Mouse (Mus musculus): ENCODE measurements around the gene Dnajc2.
A peak's percentile ranks its signal among the peaks of the same experiment; 100 is the strongest.

Dnajc2 gene

GRCm38 (mm10) chr5:21785053-21785452 is at the start of gene Dnajc2, which contains the start of gene Psmc2:
TSS of gene Dnajc2 (minus strand) at chr5:21785251.
TSS of gene Psmc2 (plus strand) at chr5:21785283.
- DNase-seq (ENCODE audit: extremely low read depth, low read depth), result peak; percentile 90

GRCm38 (mm10) chr5:21831761-21832160 is 46.7 kb upstream of the Dnajc2 start:
- DNase-seq (ENCODE audit: extremely low read depth, low read depth), result no peak

DNA sequence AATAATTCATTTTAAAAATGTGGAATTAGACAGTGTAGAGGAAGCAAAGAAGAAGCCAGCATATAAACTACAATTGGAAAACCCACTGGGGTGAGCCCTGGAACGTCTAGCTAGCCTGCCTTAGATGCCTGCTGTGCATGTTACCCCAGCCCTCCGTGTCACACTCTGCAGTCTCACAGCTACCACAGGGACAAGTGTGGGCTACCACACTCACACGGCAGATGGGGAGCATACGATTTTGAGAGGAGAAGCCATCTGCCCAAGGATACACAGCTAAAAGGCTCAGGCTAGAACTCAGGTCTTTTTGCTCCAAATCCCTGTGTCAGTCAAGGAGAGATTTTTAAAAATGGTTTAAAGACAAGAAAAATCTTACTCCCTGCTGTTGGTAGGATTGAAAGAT is 43.8 kb upstream of the Dnajc2 start:
- DNase-seq (ENCODE audit: extremely low read depth, low read depth), result no peak

- no peak for DNase-seq (ENCODE audit: extremely low read depth, low read depth)
Measured at GRCm38 (mm10) chr5:21827643-21828042, 42.6 kb upstream of the Dnajc2 start.

- no peak for DNase-seq (ENCODE audit: extremely low read depth, low read depth)
Measured at GRCm38 (mm10) chr5:21826370-21826769, 41.3 kb upstream of the Dnajc2 start.

- DNase-seq (ENCODE audit: extremely low read depth, low read depth), result peak; percentile 61
Measured at GRCm38 (mm10) chr5:21813994-21814393, 28.9 kb upstream of the Dnajc2 start.

DNA sequence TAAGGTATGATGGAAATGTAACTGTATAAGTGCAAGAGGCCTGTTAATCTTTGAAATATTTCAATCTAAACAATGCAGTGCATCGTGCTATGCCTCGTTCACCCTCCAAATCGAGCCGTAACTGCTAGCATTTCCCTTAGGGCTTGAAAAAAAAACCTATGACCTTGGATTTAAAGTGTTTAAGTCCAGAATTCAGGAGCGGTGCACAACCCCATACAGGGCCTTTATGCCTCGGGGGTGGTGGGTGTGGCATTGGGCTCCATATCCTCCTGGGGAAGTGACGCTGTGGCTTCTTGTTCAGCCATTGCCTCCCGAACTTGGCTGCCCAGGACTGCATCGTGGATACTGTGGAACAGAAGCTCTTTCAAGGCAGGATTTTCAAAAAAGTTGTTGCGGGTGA is 25.9 kb upstream of the Dnajc2 start:
- DNase-seq (ENCODE audit: extremely low read depth, low read depth), result no peak

DNA sequence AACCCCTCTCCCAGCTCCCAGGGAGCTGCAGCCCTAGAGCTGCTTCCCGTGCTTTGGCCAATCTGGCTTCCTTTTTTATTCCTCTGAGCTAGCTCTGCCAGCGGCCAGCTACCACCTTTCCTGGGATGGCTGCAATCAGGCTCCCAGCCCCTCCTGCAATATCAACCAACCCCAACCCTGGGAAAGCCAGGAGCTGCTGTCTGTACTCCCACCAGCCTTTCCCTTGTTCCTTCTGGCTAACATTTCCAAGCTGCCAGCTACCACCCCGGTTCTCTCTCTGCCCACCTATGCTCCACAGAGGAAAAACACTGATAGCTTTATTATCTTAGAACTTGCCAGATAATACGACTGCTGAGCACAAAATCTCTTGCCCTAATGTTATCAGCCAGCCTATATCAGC is 19.8 kb upstream of the Dnajc2 start:
- DNase-seq (ENCODE audit: extremely low read depth, low read depth), result no peak

DNA sequence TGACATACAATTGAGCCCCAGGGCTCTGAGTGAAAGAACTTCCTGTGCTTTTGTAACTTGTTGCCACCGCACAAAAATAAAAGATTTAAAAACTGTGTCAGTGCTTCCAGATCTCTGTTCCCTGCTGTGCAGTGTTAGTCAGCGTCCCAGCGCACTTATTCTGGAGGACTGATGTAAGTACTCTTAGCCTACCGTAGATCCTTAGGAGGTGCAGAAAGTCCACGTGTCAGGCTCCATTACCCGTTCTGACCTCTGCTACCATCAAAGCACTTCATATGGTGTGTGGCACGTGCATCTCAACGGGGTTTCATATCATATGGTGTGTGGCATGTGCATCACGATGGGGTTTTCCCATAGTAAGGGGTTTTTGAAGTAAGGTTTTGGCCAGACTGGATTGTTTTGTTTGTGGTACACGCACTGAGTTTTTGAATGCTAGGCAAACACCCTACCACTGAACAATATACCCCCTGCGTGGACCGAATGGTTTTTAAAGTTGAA is 18.7 kb upstream of the Dnajc2 start:
- no peak for DNase-seq (ENCODE audit: extremely low read depth, low read depth)

GRCm38 (mm10) chr5:21802907-21803306 is 17.9 kb upstream of the Dnajc2 start:
- no peak for DNase-seq (ENCODE audit: extremely low read depth, low read depth)

- no peak for DNase-seq (ENCODE audit: extremely low read depth, low read depth)
Measured at GRCm38 (mm10) chr5:21792166-21792565, 7.1 kb upstream of the Dnajc2 start.

DNA sequence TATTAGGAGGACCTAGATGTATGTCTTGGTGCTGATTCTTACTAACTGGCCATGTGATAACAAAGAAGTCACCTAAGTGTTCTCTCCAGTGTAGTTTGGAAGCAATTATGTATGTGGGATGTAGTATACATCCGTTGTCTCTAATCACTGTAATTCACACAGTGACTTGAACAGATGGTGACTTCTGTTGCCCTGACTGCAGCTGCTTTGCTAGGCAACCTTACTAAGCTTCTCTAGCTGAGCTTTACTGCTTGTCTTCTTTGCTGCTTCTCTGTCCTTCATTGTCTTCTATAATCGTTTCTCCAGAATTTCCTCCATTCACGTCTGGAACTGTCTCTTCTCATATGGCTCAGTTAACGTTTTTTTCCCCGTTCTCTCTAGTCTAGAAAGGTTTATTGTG is 4.0 kb upstream of the Dnajc2 start:
- DNase-seq (ENCODE audit: extremely low read depth, low read depth), result no peak

- DNase-seq (ENCODE audit: extremely low read depth, low read depth), result peak; percentile 26
Measured at GRCm38 (mm10) chr5:21787186-21788105, 2.4 kb upstream of the Dnajc2 start.

DNA sequence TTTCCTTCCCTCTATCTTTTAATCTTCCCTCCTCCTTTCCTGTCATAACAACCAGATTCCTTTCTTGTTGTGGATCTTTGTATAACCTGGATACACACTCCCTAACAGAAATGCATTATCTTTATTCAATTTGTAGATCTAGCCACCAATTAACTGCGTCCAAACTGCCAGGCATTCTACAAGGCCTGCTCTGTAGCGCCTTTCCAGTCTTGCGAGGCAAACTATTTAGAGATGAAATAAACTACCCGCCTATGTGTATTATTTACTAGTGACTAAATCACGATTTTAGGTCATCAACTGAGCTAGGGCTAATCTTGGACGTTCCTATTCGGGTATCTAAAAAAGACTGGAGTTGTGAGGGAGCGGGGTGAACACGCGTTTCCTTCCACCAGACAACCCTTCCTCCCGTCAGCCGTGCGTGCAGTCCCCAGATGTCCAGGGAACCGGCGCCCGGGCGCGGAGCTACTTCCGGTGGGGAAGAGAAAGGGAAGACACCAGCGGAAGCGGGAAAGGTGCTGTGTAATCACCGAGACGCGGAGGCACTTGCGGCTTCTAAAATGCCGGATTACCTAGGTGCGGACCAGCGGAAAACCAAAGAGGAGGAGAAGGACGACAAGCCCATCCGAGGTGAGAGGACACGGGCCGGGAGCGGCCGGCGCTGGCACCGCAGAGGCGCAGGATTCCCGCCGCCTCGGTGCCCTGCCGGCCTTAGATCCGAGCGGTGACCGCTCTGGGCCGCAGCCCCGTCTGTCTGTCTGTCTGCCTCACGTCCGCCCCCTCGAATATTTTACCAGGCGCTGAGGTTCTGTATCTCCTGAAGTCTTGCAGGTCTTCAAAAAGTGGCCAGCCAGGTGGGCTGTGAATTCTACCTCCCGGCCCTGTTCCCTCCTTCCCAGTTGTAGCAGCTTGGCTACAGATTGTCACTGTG is 1.5 kb upstream of the Dnajc2 start:
- peak; percentile 97 for DNase-seq (ENCODE audit: extremely low read depth, low read depth)

- no peak for DNase-seq (ENCODE audit: extremely low read depth, low read depth)
Measured at GRCm38 (mm10) chr5:21785776-21786175, 725 bp upstream of the Dnajc2 start.

DNA sequence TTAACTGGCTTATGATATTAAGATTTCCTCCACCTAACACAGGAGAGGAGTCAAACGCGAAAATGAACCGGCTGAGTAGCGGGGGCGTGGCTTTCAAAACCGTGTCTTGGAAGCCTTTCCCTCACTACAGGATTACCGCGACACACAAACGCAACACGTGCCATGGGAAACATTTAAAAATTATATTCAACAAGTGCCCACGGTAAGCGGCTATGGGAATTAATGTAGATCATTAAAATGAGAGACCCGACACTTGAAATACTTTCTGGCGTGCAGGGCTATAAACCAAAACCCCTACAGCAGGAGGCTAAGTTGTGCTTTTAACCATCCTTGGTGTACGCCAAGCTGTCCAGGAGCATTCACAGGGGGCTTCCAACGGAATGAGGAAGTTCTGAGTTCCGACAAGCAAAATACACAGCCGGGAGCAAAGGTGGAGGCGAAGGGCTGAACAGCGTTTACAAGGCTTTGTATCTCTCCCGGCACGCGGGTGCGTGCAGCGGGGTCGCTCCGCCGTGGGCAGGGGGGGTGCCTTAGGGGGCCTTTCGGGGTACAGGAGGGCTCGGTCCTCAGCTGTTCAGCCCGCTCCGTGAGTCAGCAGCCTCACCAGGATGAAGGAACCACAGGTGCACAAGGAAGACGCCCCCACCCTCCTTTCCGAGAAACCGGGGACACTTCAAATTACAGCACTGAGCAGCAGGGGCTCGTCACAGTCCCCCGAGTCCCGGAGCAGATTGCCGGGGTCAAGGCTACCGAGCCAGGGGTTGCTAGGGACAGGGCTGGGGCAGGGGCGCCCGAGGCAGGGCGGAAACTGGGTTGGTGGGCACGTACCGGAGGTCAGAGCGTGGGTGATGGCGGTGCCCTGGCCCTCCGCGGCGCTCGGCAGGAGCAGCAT is 644 bp downstream of the Dnajc2 start:
- DNase-seq (ENCODE audit: extremely low read depth, low read depth), result peak; percentile 80

- no peak for DNase-seq (ENCODE audit: extremely low read depth, low read depth)
Measured at GRCm38 (mm10) chr5:21776491-21776890, 8.6 kb downstream of the Dnajc2 start.

DNA sequence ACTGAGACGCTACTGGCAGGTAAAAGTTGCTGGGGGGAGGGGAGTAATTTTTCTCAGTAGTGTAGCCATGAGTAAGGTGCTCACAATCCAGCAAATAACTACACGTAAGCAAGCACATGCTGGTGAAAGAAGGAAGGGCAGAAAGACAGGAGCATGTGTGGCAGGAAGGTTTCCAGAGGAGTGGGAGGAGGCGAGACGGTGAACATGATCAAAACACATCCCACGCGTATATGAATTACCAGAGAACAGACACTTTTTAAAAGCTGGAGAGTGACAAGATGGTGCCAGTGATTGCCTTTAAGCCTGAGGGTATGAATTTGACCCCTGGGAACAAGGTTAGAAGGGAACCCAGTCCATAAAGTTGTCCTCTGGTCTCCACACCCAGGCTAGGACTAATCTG is 15.2 kb downstream of the Dnajc2 start:
- DNase-seq (ENCODE audit: extremely low read depth, low read depth), result no peak

- DNase-seq (ENCODE audit: extremely low read depth, low read depth), result no peak
Measured at GRCm38 (mm10) chr5:21768506-21768905, 16.5 kb downstream of the Dnajc2 start.

DNA sequence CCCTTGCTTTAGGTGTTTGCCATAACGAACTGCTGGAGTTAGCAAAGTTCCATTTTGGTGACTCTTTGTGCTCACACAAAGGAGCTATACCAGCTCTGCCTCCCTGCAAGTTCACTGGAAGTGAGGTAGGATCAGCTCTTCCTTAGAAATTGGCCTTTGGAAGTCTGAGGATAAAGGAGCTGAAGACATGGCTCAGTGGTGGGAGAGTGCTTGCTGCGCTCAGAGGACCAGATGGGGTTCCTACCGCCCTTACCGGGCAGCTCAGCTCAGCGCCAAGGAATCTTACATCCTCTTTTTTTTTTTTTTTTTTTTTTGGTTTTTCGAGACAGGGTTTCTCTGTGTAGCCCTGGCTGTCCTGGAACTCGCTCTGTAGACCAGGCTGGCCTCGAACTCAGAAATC is 39.1 kb downstream of the Dnajc2 start:
- no peak for DNase-seq (ENCODE audit: extremely low read depth, low read depth)

DNA sequence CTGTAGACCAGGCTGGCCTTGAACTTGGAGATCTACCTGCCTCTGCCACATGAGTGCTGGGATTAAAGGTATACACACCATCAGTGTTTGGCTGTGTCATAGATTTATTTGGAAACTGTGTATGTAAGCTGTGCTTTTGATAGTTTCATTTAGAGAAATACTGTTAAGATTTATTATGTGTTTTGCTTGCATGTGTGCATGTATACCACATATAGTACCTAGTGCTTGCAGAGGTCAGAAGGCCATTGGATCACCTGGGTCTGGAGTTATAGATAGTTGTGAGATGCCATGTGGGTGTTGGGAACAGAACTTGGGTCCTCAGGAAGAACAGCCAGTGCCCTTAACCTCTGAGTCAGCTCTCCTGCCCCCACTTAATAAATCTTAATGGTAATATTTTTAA is 40.4 kb downstream of the Dnajc2 start:
- no peak for DNase-seq (ENCODE audit: extremely low read depth, low read depth)
